Mouse (Mus musculus): ENCODE measurements at regions not wholly inside any gene's neighbourhood (a gene's known extent, or its start where the extent isn't known, plus 50 kb on each side); places are given as distances from the start of the nearest gene placed in this dataset.

DNA sequence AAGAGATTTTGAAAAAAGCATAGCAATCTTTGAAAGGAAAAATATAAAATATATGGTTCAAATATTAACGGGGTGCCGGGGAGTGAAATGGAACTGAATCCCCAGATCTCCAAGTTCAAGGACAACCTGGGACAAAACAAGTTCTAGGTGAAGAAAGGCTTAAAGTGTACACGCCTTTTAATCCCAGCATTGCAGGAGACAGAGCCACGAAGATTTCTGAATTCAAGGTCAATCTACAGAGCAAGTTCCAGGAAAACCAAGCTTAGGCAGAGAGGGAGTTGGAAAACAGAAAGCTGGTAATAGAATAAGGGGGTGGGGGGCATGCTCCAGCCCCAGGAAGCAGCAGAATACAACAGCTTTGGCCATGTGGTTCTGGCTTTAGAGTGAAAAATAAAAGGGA is 60.2 kb upstream of the Atp1b1 start:
- no peak for TF ChIP-seq ZC3H11A (IDR thresholded peaks at IDR 0.05; ENCODE audit: borderline replicate concordance, low read depth, low read length)
- TF ChIP-seq ZNF384 (IDR thresholded peaks at IDR 0.05; ENCODE audit: low read depth, low read length): no peak
- no peak for TF ChIP-seq MAFK (IDR thresholded peaks at IDR 0.05; ENCODE audit: insufficient read depth, low read depth, low read length)
- no peak for TF ChIP-seq CHD2 (IDR thresholded peaks at IDR 0.05; ENCODE audit: low read depth, low read length)
